Mouse (Mus musculus): ENCODE data around the gene Cuta.

DNA sequence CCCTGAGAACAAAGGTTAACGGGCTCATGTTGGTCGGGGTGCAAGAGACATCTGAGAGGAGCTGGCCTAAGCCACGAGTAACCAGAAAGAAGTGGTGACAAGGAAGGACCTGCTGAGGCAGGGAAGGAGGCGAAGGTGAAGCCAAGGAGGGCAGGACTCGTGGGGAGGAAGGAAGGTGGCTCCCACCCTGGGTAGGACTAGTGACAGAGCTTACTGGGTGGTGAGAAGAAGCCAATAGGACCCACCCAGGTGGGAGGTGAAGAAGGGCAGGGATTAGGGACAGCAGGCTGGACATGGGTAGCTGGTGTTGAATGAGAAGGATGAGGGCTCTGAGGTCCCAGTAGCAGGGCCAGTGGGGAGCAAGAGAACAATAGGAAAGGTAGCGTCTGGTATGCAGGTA is 13.8 kb upstream of the Cuta start:
- TF ChIP-seq POLR2A (IDR thresholded peaks at IDR 0.05; ENCODE audit: insufficient read depth, low read depth, low read length): no peak
- no peak for TF ChIP-seq CTCF (IDR thresholded peaks at IDR 0.05; ENCODE audit: insufficient read depth, low read depth, low read length)
